Mouse (Mus musculus): ENCODE data around the gene Trim47.
"Not testable (repeated sequence)": the region's sequence is repeated elsewhere in the genome, so short reads cannot be mapped to it uniquely, and the experiment has no call there.

Gene Trim47

DNA sequence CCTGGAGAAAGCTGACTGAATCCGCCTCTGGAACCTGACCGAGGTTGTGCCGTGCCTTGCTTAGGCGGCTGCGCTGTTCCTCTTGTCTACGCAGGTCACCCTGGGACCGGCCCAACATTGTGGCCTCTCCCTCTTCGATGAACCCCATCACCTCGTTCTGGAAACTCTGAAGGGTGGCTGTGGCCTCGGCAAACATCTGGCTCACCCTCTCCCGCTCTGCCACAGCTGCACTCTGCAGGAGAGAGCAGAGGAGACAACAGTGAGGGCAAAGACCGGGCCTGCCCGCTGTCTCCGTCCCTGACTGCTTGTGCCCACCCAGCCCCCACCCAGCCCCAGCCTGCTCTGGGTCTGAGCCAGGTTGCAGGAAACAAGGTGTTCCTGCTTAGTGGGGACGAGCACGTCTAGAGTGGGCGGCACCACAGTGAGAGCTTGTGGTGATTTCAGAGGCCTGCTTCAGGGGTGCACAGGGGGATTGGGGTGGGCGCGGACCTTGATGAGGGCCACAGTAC lies 19.2 kb downstream of the Trim47 start:
- no peak for DNase-seq (ENCODE audit: low spot score in 2 of 2)

GRCm38 (mm10) chr11:116106963-116107776 lies 19.8 kb downstream of the Trim47 start:
- DNase-seq (ENCODE audit: low spot score in 2 of 2) = no peak

GRCm38 (mm10) chr11:116106154-116106962 lies 20.7 kb downstream of the Trim47 start:
- DNase-seq (ENCODE audit: low spot score in 2 of 2) = no peak

DNA sequence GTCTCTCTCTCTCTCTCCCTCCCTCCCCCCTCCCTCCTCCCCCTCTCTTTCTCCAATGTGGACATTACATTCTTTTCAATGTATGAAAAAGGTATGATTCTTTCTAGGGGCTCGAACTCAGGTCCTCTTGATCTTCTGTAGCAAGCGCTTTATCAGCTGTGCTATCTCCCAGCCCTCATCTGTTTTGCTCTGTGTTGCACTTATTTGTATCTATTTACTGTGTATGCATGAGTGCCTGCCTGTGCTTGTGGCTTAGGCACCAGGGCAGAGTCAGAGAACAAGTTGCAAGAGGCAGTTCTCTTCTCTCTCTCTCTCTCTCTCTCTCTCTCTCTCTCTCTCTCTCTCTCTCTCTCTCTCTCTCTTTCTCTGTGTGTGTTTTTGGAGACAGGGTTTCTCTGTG lies 21.9 kb downstream of the Trim47 start:
- no peak for DNase-seq (ENCODE audit: low spot score in 2 of 2)

GRCm38 (mm10) chr11:116104006-116104646 lies 22.9 kb downstream of the Trim47 start:
- DNase-seq (ENCODE audit: low spot score in 2 of 2) = peak in 1 of 2 experiments; percentile 77

GRCm38 (mm10) chr11:116103572-116103971 lies 23.4 kb downstream of the Trim47 start:
- DNase-seq (ENCODE audit: low spot score in 2 of 2) = no peak

GRCm38 (mm10) chr11:116102472-116102871 lies 24.5 kb downstream of the Trim47 start:
- DNase-seq (ENCODE audit: low spot score in 2 of 2) = no peak

DNA sequence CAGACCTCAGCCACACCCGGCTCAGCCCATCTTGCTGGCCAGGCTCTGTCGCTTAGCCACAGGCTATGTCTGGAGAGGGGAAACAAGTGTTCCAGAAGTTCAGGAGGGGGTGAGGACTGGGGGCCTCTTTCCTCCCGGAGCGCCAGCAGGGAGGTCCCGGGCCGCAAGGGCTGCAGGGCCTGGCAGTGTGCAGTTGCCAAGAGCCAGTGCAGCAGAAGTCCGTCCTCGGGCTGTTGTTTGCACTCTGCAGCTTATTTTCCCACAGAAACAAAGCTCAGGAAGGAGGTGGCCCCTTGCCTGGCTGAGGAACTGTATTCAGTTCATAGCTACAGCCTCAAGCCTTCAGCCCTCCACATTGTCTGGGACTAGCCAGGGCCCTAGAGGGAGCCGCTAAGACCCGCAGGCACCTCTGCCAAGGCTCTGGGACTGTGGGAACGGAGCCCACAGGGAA lies 25.1 kb downstream of the Trim47 start:
- peak in 1 of 2 experiments; percentile 57 for DNase-seq (ENCODE audit: low spot score in 2 of 2)

DNA sequence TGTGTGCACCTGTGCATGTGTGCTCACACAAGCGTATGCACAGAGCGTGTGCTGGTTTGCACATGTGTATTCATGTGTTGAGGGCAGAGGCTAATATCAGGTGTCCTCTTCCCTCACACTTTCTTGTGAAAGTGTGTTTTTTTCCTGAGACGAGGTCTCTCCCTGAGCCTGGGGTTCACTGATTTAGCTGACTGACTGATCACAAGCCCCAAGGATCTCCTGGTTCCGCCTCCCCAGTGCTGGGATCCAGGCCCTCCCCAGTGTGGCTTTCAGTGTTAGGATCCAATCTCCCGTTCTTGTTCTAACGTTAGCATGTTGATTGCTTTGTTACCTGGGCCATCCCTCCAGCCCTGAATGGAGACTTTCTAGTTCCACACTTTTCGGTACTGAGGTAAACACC lies 26.2 kb downstream of the Trim47 start:
- DNase-seq (ENCODE audit: low spot score in 2 of 2) = no peak

GRCm38 (mm10) chr11:116100385-116100784 lies 26.6 kb downstream of the Trim47 start:
- peak in 1 of 2 experiments; percentile 84 for DNase-seq (ENCODE audit: low spot score in 2 of 2)

GRCm38 (mm10) chr11:116099462-116099861 lies 27.5 kb downstream of the Trim47 start:
- no peak for DNase-seq (ENCODE audit: low spot score in 2 of 2)

DNA sequence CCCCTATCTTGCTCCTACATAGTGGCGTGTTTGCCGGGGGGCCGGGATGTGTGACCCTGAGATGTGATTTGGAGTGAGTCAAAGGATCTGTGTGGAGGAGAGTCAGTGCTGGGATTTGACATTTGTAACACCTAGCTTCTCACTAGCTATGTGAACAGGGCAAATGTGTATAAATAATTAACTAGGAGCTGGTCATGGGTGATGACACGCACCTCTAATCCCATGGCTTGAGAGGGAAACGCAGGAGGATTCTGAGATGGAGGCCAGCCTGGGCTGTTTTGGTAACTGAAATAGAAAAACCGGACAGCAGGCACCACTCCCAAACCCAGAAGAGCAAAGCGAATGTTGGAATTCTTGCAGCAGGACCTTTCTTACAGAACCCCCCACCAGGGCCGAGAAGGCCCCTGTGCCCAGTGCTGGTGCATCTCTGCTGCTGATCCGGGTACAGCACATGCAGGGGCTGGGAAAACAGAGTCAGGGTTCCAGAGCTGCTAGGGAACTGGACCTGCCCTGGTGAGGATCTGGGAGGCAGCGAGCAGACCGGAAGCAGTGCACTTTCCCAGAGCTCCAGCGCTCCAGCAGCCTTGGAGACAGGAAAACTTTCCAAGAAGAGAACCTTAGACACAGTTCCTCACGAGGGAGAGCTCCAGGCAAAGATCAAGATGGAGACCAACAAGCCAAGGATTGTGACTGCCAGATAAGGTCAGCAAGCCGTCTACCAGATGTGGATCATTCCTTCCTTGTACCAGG lies 28.1 kb downstream of the Trim47 start:
- DNase-seq (ENCODE audit: low spot score in 2 of 2) = no peak

DNA sequence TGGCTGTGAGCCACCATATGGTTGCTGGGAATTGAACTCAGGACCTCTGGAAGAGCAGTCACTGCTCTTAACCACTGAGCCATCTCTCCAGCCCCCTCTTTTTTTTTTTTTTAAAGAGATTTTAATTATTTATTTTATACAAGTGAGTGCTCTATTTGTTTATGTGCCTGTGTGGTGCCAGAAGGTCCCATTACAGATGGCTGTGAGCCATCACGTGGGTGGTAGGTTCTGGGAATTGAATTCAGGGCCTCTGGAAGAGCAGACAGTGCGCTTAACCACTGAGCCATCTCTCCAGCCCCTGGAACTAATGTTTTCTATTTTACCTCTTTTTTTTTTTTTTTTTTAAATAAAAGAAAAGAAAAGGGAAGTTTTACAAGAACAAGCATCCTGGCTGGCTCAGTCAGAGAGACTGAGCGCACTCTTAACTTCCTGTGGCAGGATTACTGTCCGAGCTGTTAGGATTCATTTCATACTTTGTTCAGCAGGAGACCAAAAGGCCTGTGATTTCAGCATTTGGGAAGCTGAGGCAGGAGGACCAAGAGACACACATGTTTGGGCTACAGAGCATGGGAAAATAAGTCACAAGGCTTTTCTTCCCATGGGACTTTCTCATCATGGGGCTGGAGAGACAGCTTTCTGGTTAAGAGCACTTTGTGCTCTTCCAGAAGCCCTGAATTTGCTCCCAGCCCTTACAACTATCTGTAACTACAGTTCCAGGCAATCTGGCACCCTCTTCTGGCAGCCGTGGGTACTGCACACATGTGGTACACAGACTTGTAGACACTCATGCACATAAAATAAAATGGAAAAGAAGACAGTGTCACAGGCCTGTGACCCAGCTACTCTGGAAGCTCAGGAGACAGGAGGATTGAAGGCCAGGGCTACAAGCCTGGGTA lies 30.5 kb downstream of the Trim47 start:
- no peak for DNase-seq (ENCODE audit: low spot score in 2 of 2)

DNA sequence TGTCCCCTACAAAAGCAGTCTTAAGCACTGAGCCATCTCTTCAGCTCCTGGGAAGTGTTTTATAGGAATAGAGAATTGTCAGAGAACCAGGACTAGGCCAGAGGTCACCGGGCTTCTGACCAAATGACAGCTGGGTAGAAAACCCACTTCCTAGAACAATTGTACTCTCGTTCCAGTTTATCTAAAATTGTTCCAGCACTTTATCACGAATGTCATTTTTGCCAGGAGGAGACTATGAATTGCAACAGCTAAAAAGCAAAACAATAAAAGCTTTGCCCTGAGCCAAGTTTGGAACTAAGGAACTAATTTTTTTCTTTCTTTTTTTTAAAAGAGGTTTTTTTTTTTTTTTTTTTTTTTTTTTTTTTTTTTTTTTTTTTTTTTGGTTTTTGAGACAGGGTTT lies 31.4 kb downstream of the Trim47 start:
- DNase-seq (ENCODE audit: low spot score in 2 of 2) = peak in 1 of 2 experiments; percentile 61

DNA sequence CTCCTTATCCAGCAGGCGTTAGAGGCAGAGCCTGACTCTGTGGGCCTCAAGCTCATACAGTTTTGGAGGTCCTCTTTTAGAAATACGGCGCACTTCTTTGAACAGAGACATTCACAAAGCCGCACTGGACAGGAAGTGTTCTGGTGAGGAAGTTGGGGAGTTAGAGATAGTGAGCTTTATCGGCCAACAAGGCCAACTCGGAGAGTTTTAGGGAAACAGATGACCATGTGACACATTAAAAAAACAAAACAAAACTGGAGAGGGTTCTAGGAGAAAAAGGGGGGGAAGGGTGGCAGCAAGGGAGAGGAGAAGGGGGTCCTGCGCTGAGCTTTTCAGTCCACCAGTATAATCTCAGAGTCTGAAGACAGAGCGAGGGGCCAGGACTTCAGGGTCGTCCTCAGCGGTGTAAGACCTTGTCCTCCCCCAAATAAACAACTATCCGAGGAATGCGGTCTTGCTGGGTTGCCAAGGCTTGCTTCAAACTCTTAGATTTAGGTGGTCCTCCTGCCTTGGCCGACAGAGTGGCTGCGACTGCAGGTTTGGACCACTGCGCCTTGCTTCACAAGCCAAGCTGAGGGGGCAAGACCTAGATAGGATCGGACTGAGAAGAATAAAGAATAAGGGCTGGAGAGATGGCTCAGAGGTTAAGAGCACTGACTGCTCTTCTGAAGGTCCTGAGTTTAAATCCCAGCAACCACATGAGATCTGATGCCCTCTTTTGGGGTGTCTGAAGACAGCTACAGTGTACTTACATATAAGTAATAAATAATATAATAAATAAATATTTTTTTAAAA lies 33.0 kb downstream of the Trim47 start:
- no peak for DNase-seq (ENCODE audit: low spot score in 2 of 2)

DNA sequence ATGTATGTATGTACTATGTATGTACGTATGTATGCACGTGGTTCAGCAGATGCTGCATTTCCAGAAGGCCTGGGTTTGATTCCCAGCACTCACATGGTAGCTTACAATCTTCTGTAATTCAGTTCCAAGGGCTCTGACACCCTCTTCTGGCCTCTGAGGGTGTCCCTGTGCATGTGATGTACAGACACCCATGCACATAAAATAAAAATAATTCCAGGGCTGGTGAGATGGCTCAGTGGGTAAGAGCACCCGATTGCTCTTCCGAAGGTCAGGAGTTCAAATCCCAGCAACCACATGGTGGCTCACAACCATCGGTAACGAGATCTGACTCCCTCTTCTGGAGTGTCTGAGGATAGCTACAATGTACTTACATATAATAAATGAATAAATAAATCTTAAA lies 34.1 kb downstream of the Trim47 start:
- DNase-seq (ENCODE audit: low spot score in 2 of 2) = not testable (repeated sequence)

- DNase-seq (ENCODE audit: low spot score in 2 of 2) = no peak
These were observed 35.4 kb downstream of the Trim47 start for GRCm38 (mm10) chr11:116091591-116091990.

- DNase-seq (ENCODE audit: low spot score in 2 of 2) = no peak
These were observed 37.5 kb downstream of the Trim47 start for GRCm38 (mm10) chr11:116089545-116089944.

- DNase-seq (ENCODE audit: low spot score in 2 of 2) = no peak
These were observed 38.1 kb downstream of the Trim47 start for GRCm38 (mm10) chr11:116088741-116089394.

All from urinary bladder, adult 18-20 months (tissue).